Mouse (Mus musculus): ENCODE measurements at regions not wholly inside any gene's neighbourhood (a gene's known extent, or its start where the extent isn't known, plus 50 kb on each side); places are given as distances from the start of the nearest gene placed in this dataset.

GRCm38 (mm10) chr7:69584516-69584915 lies 782.0 kb downstream of the Nr2f2 start:
- dilution Hi-C loops (cut with MboI; ENCODE audit: extremely low pct_ligation_motif_present, extremely low pct_unique_long_range_greater_than_20kb, low sequenced_read_pairs) (no loop called here), in situ Hi-C loops (cut with MboI; ENCODE audit: low pct_ligation_motif_present, low pct_unique_long_range_greater_than_20kb, low sequenced_read_pairs) (no loop called here)
- no peaks in the 10 kb centered on the region for H3K36me3 ChIP-seq (replicated peaks in 1 of 2; ENCODE audit: control insufficient read depth in 1 of 2, insufficient read depth in 1 of 2, low read length in 1 of 2)
- no peak overlapping the region for H3K9ac ChIP-seq (ENCODE audit: insufficient read depth, low read depth)
- no peaks in the 10 kb centered on the region for H3K4me1 ChIP-seq (ENCODE audit: control insufficient read depth in 1 of 2, insufficient read depth in 2 of 2)
- H3K4me3 ChIP-seq (replicated peaks in 1 of 3; ENCODE audit: low read depth in 2 of 3, low read length in 2 of 3, poor library complexity in 1 of 3) = no peak overlapping the region
- H3K79me2 ChIP-seq (replicated peaks; ENCODE audit: control insufficient read depth, extremely low read depth, insufficient read depth, poor library complexity, severe bottlenecking) = no peaks in the 10 kb centered on the region
- DNase-seq (ENCODE audit: extremely low read depth) = no peak
- H3K4me2 ChIP-seq (ENCODE audit: insufficient read depth, low read depth, poor library complexity, severe bottlenecking) = no peak overlapping the region
- no peak overlapping the region for H3K27ac ChIP-seq (ENCODE audit: insufficient read depth, low read depth)
- TF ChIP-seq MXI1 (IDR thresholded peaks at IDR 0.05; ENCODE audit: low read depth, low read length) (no peak), ZMIZ1 (IDR thresholded peaks at IDR 0.05; ENCODE audit: low read depth, low read length) (no peak), E2F4 (IDR thresholded peaks at IDR 0.05; ENCODE audit: insufficient replicate concordance, low read depth, low read length) (no peak), MAX (IDR thresholded peaks at IDR 0.05; ENCODE audit: low read length) (no peak), JUND (conservative IDR thresholded peaks at IDR 0.05; ENCODE audit: low read depth, low read length) (no peak), GABPA (IDR thresholded peaks at IDR 0.05; ENCODE audit: insufficient replicate concordance, low read depth, low read length) (no peak), CHD1 (IDR thresholded peaks at IDR 0.05; ENCODE audit: low read depth, low read length) (no peak), ETS1 (conservative IDR thresholded peaks at IDR 0.05; ENCODE audit: low read depth, low read length) (no peak), JUN (IDR thresholded peaks at IDR 0.05; ENCODE audit: insufficient read depth, low read depth, low read length) (no peak)
- H3K27me3 ChIP-seq (replicated peaks) = no peaks in the 10 kb centered on the region
- H3K9me3 ChIP-seq (replicated peaks; ENCODE audit: low read length) = peaks cover 44% of the 10 kb centered on the region

GRCm38 (mm10) chr7:69583901-69584300 lies 782.6 kb downstream of the Nr2f2 start:
- Histone ChIP-seq H3K79me2 (replicated peaks; ENCODE audit: control insufficient read depth, extremely low read depth, insufficient read depth, poor library complexity, severe bottlenecking) (no peaks in the 10 kb centered on the region), H3K9ac (ENCODE audit: insufficient read depth, low read depth) (no peak overlapping the region), H3K4me2 (ENCODE audit: insufficient read depth, low read depth, poor library complexity, severe bottlenecking) (no peak overlapping the region), H3K4me1 (ENCODE audit: control insufficient read depth in 1 of 2, insufficient read depth in 2 of 2) (no peaks in the 10 kb centered on the region), H3K36me3 (replicated peaks in 1 of 2; ENCODE audit: control insufficient read depth in 1 of 2, insufficient read depth in 1 of 2, low read length in 1 of 2) (no peaks in the 10 kb centered on the region), H3K4me3 (replicated peaks in 1 of 3; ENCODE audit: low read depth in 2 of 3, low read length in 2 of 3, poor library complexity in 1 of 3) (no peak overlapping the region), H3K27ac (ENCODE audit: insufficient read depth, low read depth) (no peak overlapping the region), H3K9me3 (replicated peaks; ENCODE audit: low read length) (peaks cover 48% of the 10 kb centered on the region), H3K27me3 (replicated peaks) (no peaks in the 10 kb centered on the region)
- dilution Hi-C loops (cut with MboI; ENCODE audit: extremely low pct_ligation_motif_present, extremely low pct_unique_long_range_greater_than_20kb, low sequenced_read_pairs) (no loop called here), in situ Hi-C loops (cut with MboI; ENCODE audit: low pct_ligation_motif_present, low pct_unique_long_range_greater_than_20kb, low sequenced_read_pairs) (no loop called here)
- DNase-seq (ENCODE audit: extremely low read depth) = no peak
- no peak for TF ChIP-seq E2F4 (IDR thresholded peaks at IDR 0.05; ENCODE audit: insufficient replicate concordance, low read depth, low read length)
- TF ChIP-seq MXI1 (IDR thresholded peaks at IDR 0.05; ENCODE audit: low read depth, low read length) = no peak
- no peak for TF ChIP-seq MAFK (IDR thresholded peaks at IDR 0.05; ENCODE audit: insufficient replicate concordance, low read length)
- TF ChIP-seq GABPA (IDR thresholded peaks at IDR 0.05; ENCODE audit: insufficient replicate concordance, low read depth, low read length) = no peak
- TF ChIP-seq TBP (conservative IDR thresholded peaks at IDR 0.05; ENCODE audit: low read depth, low read length) = no peak
- no peak for TF ChIP-seq BHLHE40 (IDR thresholded peaks at IDR 0.05; ENCODE audit: low read depth, low read length)
- no peak for TF ChIP-seq ZMIZ1 (IDR thresholded peaks at IDR 0.05; ENCODE audit: low read depth, low read length)
- TF ChIP-seq JUN (IDR thresholded peaks at IDR 0.05; ENCODE audit: insufficient read depth, low read depth, low read length) = no peak
- no peak for TF ChIP-seq USF1 (IDR thresholded peaks at IDR 0.05; ENCODE audit: low read depth, low read length)
- TF ChIP-seq USF2 (conservative IDR thresholded peaks at IDR 0.05; ENCODE audit: low read depth, low read length) = no peak
- TF ChIP-seq MEF2A (IDR thresholded peaks at IDR 0.05; ENCODE audit: borderline replicate concordance, low read depth, low read length) = no peak
- no peak for TF ChIP-seq NRF1 (IDR thresholded peaks at IDR 0.05; ENCODE audit: low read depth, low read length)
- TF ChIP-seq ZC3H11A (IDR thresholded peaks at IDR 0.05; ENCODE audit: low read depth, low read length) = no peak
- no peak for TF ChIP-seq CHD1 (IDR thresholded peaks at IDR 0.05; ENCODE audit: low read depth, low read length)
- no peak for TF ChIP-seq CHD2 (IDR thresholded peaks at IDR 0.05; ENCODE audit: low read length)

Data from CH12.LX (cell line).